Mouse (Mus musculus): ENCODE data around the gene Prkn. TPM values are rescaled to one million over a fixed set of nuclear protein-coding genes. Genes with fewer than 3 reads are reported as not detected.

The Prkn gene
- polyA plus RNA-seq, 1 experiment from 2014 or later = 2.6 TPM

- H3K9ac ChIP-seq = no peak overlapping the region
- no peaks in the 10 kb centered on the region for H3K9me3 ChIP-seq
- H3K4me1 ChIP-seq = peaks cover 6% of the 10 kb centered on the region
- no peak overlapping the region for H3K27ac ChIP-seq
- 30% methylated on average over 5 of the region's 5 CpGs for WGBS
- no peak overlapping the region for H3K4me2 ChIP-seq
- no peaks in the 10 kb centered on the region for H3K27me3 ChIP-seq
- no peak for ATAC-seq (ENCODE audit: insufficient number of reproducible peaks, low FRiP score, low TSS enrichment, low read depth)
- no peak overlapping the region for H3K4me3 ChIP-seq
- H3K36me3 ChIP-seq = no peaks in the 10 kb centered on the region
Measured at GRCm38 (mm10) chr17:11087088-11087487, 246.9 kb downstream of the Prkn start.

GRCm38 (mm10) chr17:11087823-11088222 lies 247.6 kb downstream of the Prkn start:
- Histone ChIP-seq H3K9me3 (no peaks in the 10 kb centered on the region), H3K9ac (no peak overlapping the region), H3K4me3 (no peak overlapping the region), H3K27ac (no peak overlapping the region), H3K27me3 (no peaks in the 10 kb centered on the region), H3K4me2 (no peak overlapping the region), H3K36me3 (no peaks in the 10 kb centered on the region), H3K4me1 (peaks cover 6% of the 10 kb centered on the region)
- no peak for ATAC-seq (ENCODE audit: insufficient number of reproducible peaks, low FRiP score, low TSS enrichment, low read depth)
- 30% methylated on average over 8 of the region's 8 CpGs for WGBS

DNA sequence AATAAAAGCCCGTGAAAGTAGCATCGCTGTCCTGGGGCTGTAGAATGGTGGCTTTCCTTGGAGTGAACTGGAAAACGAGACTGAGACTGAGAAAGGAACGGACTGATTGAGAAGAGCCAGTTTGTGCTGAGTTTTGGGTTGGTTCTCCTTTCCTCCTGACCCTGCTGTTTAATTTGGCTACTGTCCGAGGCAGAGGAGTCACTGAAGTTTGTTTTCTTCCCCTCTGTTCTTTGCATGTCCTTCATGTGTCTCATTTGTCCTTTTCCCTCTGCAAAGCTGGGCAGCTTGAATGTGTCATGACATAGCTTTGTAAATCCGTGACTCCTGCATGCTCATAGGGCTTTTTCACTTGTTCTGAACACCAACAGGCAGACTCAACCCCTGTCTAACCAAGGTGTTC lies 249.2 kb downstream of the Prkn start:
- H3K4me2 ChIP-seq = no peak overlapping the region
- H3K9me3 ChIP-seq = no peaks in the 10 kb centered on the region
- no peaks in the 10 kb centered on the region for H3K27me3 ChIP-seq
- no peak overlapping the region for H3K27ac ChIP-seq
- H3K9ac ChIP-seq = no peak overlapping the region
- peaks cover 6% of the 10 kb centered on the region for H3K4me1 ChIP-seq
- H3K4me3 ChIP-seq = no peak overlapping the region
- no peak for ATAC-seq (ENCODE audit: insufficient number of reproducible peaks, low FRiP score, low TSS enrichment, low read depth)
- no peaks in the 10 kb centered on the region for H3K36me3 ChIP-seq
- 81% methylated on average over 6 of the region's 6 CpGs for WGBS

- ATAC-seq (ENCODE audit: insufficient number of reproducible peaks, low FRiP score, low TSS enrichment, low read depth) = peak; percentile 48; the same call in 1 of the 2 replicates
- Histone ChIP-seq H3K4me3 (no peak overlapping the region), H3K36me3 (no peaks in the 10 kb centered on the region), H3K27me3 (no peaks in the 10 kb centered on the region), H3K9me3 (no peaks in the 10 kb centered on the region), H3K4me2 (no peak overlapping the region), H3K9ac (no peak overlapping the region), H3K27ac (no peak overlapping the region), H3K4me1 (peaks cover under 1% of the 10 kb centered on the region; the same call in 1 of the 2 replicates)
- WGBS = 32% methylated on average over 6 of the region's 6 CpGs
Measured at GRCm38 (mm10) chr17:11092900-11093299, 252.7 kb downstream of the Prkn start.

DNA sequence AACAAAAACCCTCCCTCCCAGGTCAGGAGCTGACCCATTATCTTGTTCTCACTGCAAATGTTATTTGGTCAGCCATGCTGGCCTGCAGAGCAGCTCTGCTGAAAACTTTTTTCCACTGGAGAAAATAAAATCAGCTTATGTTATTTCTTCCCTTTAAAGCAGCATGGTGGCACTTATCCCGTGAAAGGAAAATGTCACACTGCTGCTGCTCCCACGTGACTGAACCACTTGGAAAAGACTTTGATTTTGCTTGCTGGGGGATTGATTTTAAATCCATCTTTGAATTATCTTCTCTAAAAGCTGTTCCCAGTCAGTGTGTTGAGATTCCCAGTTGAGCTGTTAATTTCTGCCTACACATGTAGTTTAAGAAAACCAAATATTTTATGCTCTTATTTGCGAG lies 253.1 kb downstream of the Prkn start:
- Histone ChIP-seq H3K27ac (no peak overlapping the region), H3K36me3 (no peaks in the 10 kb centered on the region), H3K4me3 (no peak overlapping the region), H3K4me2 (no peak overlapping the region), H3K4me1 (no peaks in the 10 kb centered on the region; the same call in 1 of the 2 replicates), H3K27me3 (no peaks in the 10 kb centered on the region), H3K9me3 (no peaks in the 10 kb centered on the region), H3K9ac (no peak overlapping the region)
- no peak for ATAC-seq (ENCODE audit: insufficient number of reproducible peaks, low FRiP score, low TSS enrichment, low read depth)
- 35% methylated on average over 3 of the region's 3 CpGs for WGBS

GRCm38 (mm10) chr17:11107007-11107406 lies 266.8 kb downstream of the Prkn start:
- H3K36me3 ChIP-seq = no peaks in the 10 kb centered on the region
- no peak overlapping the region for H3K4me3 ChIP-seq
- H3K9ac ChIP-seq = no peak overlapping the region
- ATAC-seq (ENCODE audit: insufficient number of reproducible peaks, low FRiP score, low TSS enrichment, low read depth) = no peak
- H3K27me3 ChIP-seq = no peaks in the 10 kb centered on the region
- H3K4me1 ChIP-seq = no peaks in the 10 kb centered on the region
- H3K27ac ChIP-seq = no peak overlapping the region
- H3K4me2 ChIP-seq = no peak overlapping the region
- H3K9me3 ChIP-seq = no peaks in the 10 kb centered on the region
- 86% methylated on average over 3 of the region's 3 CpGs for WGBS

- H3K4me3 ChIP-seq = no peak overlapping the region
- H3K27ac ChIP-seq = no peak overlapping the region
- no peak overlapping the region for H3K9ac ChIP-seq
- no peaks in the 10 kb centered on the region for H3K4me1 ChIP-seq
- H3K4me2 ChIP-seq = no peak overlapping the region
- ATAC-seq (ENCODE audit: insufficient number of reproducible peaks, low FRiP score, low TSS enrichment, low read depth) = no peak
- no peaks in the 10 kb centered on the region for H3K36me3 ChIP-seq
- 35% methylated on average over 2 of the region's 2 CpGs for WGBS
- no peaks in the 10 kb centered on the region for H3K9me3 ChIP-seq
- no peaks in the 10 kb centered on the region for H3K27me3 ChIP-seq
Measured at GRCm38 (mm10) chr17:11107916-11108315, 267.7 kb downstream of the Prkn start.

DNA sequence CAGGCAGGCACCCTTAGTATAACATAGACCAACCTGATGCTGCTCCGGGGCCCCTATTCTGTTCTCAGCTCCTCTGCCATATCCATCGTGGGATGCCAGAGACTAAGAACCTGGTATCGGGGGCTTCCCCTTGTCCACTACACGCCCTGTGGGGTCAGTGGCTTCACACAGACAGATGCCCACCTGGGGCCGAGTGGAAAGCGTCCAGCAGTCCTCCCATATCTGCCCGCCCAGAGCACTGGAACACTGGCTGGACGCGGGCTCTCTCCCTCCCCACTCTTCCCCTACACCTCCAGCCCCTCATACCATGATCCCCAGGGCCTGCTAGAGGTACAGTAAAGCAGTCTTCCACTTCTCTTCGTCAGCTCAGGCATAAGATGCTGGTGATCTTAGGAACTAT lies 277.3 kb downstream of the Prkn start:
- Histone ChIP-seq H3K4me2 (no peak overlapping the region), H3K27me3 (no peaks in the 10 kb centered on the region), H3K27ac (no peak overlapping the region), H3K4me3 (no peak overlapping the region), H3K9ac (no peak overlapping the region), H3K4me1 (no peaks in the 10 kb centered on the region), H3K9me3 (no peaks in the 10 kb centered on the region), H3K36me3 (no peaks in the 10 kb centered on the region)
- ATAC-seq (ENCODE audit: insufficient number of reproducible peaks, low FRiP score, low TSS enrichment, low read depth) = no peak
- WGBS = 73% methylated on average over 10 of the region's 10 CpGs

GRCm38 (mm10) chr17:11124048-11124447 lies 283.9 kb downstream of the Prkn start:
- H3K27ac ChIP-seq = no peak overlapping the region
- WGBS = 64% methylated on average over 7 of the region's 7 CpGs
- no peaks in the 10 kb centered on the region for H3K36me3 ChIP-seq
- H3K9ac ChIP-seq = no peak overlapping the region
- H3K4me1 ChIP-seq = no peaks in the 10 kb centered on the region
- no peak for ATAC-seq (ENCODE audit: insufficient number of reproducible peaks, low FRiP score, low TSS enrichment, low read depth)
- no peaks in the 10 kb centered on the region for H3K27me3 ChIP-seq
- H3K9me3 ChIP-seq = no peaks in the 10 kb centered on the region
- no peak overlapping the region for H3K4me2 ChIP-seq
- no peak overlapping the region for H3K4me3 ChIP-seq

DNA sequence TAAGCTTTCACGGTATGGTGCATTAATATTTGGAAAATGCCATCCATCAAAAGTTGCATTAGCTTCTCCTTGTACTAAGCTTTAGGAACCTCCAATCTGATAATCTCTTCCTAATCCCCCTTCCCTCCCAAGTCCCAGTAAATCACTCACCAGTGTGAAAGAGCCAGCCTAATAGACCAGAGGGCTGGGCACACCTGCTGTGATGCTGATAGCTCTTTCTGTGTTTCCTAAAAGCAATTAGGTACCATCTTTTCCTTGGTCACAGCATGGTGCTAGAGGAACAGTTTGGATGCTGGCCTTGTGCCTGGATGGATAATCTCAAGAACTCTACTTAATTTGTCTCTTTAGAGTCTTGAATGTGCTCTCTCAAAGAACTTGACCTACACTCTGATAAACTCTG lies 287.0 kb downstream of the Prkn start:
- Histone ChIP-seq H3K9ac (no peak overlapping the region), H3K4me2 (no peak overlapping the region), H3K4me1 (no peaks in the 10 kb centered on the region), H3K27me3 (no peaks in the 10 kb centered on the region), H3K36me3 (no peaks in the 10 kb centered on the region), H3K4me3 (no peak overlapping the region), H3K9me3 (no peaks in the 10 kb centered on the region), H3K27ac (no peak overlapping the region)
- 78% methylated on average over 1 of the region's 1 CpGs for WGBS
- ATAC-seq (ENCODE audit: insufficient number of reproducible peaks, low FRiP score, low TSS enrichment, low read depth) = no peak

GRCm38 (mm10) chr17:11130919-11131318 lies 290.7 kb downstream of the Prkn start:
- H3K9ac ChIP-seq = no peak overlapping the region
- no peak overlapping the region for H3K4me2 ChIP-seq
- H3K27ac ChIP-seq = no peak overlapping the region
- H3K4me1 ChIP-seq = no peaks in the 10 kb centered on the region
- WGBS = 50% methylated on average over 4 of the region's 4 CpGs
- H3K36me3 ChIP-seq = no peaks in the 10 kb centered on the region
- H3K4me3 ChIP-seq = no peak overlapping the region
- no peak for ATAC-seq (ENCODE audit: insufficient number of reproducible peaks, low FRiP score, low TSS enrichment, low read depth)
- H3K9me3 ChIP-seq = no peaks in the 10 kb centered on the region
- no peaks in the 10 kb centered on the region for H3K27me3 ChIP-seq

DNA sequence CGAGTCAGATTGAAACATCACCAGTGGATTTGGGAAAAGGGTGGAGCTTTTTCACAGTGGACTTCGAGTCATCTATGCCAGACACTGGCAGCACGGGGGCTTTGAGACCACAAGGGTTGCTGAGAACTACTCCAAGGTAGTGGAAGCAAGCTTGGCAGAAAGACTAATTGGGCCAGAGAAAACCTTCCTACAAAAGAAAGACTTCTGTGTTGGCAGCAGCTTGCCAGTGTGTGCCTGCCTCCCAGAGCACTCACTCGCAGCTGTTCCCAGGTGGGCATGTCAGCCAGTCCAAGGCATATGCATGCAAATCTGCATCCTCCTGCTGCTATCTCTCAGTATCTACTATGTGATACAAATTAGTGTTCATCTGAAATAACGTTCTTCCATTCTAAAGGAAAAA lies 302.1 kb downstream of the Prkn start:
- Histone ChIP-seq H3K9me3 (no peaks in the 10 kb centered on the region), H3K4me1 (no peaks in the 10 kb centered on the region), H3K27ac (no peak overlapping the region), H3K4me3 (no peak overlapping the region), H3K27me3 (no peaks in the 10 kb centered on the region), H3K9ac (no peak overlapping the region), H3K4me2 (no peak overlapping the region), H3K36me3 (no peaks in the 10 kb centered on the region)
- ATAC-seq (ENCODE audit: insufficient number of reproducible peaks, low FRiP score, low TSS enrichment, low read depth) = no peak
- 70% methylated on average over 5 of the region's 5 CpGs for WGBS

- WGBS = 92% methylated on average over 3 of the region's 3 CpGs
Measured at GRCm38 (mm10) chr17:11156119-11156518, 315.9 kb downstream of the Prkn start.

More at GRCm38 (mm10) chr17:11156119-11156518, 315.9 kb downstream of the Prkn start:
- H3K36me3 ChIP-seq = no peaks in the 10 kb centered on the region
- H3K4me2 ChIP-seq = no peak overlapping the region
- H3K27ac ChIP-seq = no peak overlapping the region
- H3K4me1 ChIP-seq = no peaks in the 10 kb centered on the region
- no peaks in the 10 kb centered on the region for H3K9me3 ChIP-seq
- no peak overlapping the region for H3K4me3 ChIP-seq
- H3K27me3 ChIP-seq = no peaks in the 10 kb centered on the region
- H3K9ac ChIP-seq = no peak overlapping the region
- ATAC-seq (ENCODE audit: insufficient number of reproducible peaks, low FRiP score, low TSS enrichment, low read depth) = no peak
